Mouse (Mus musculus): Measurements from ENCODE around the gene Gramd2.
"Not testable (repeated sequence)": the region's sequence is repeated elsewhere in the genome, so short reads cannot be mapped to it uniquely, and the experiment has no call there.

The Gramd2 gene

DNA sequence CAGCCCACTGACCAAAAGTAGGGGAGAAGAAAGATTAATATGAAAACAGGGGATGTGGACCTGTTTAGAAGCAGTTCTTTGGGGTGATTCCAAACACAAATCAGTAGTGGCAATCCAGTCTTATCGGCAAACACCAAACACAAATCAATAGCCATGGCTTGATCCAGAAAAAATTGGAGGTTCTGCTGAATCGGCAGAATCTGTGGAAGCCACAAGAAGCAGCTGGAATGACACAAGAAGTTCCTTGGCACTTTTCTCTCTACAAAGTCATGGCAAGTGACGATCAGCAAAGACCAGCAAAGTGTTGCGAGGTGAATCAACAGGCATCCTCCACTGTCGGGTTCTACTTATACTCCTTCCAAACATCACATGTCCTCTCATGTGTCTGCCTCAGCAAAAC is 41.2 kb downstream of the Gramd2 start:
- no peak for DNase-seq (ENCODE audit: low spot score)

DNA sequence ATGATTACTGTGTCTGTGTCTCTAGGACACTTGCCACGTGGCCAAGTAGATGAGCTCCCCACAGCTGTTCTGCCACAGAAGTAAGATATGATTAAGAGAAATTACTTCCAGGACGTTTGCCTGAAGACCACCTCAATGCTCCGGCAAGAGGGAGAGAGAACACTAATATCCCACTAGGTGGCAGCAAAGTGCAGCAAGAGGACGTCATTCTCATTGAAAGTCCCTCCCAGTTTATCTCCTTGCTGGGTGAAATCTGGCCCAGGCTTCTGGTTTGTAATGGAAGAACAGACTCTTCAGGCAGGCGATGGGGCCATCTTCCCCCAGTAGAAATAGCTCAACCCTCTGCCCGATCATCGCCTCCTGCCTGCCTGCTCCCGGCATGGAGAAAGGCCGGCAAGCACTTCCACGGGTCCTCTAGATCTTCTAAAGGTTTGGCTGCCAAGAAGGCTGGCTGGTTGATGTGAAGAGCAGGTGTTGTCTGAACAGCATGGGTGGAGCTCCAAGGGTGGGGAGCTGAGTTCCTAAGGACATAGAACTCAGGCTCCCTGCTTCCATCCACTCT is 43.2 kb downstream of the Gramd2 start:
- peak; percentile 41 for DNase-seq (ENCODE audit: low spot score)

DNA sequence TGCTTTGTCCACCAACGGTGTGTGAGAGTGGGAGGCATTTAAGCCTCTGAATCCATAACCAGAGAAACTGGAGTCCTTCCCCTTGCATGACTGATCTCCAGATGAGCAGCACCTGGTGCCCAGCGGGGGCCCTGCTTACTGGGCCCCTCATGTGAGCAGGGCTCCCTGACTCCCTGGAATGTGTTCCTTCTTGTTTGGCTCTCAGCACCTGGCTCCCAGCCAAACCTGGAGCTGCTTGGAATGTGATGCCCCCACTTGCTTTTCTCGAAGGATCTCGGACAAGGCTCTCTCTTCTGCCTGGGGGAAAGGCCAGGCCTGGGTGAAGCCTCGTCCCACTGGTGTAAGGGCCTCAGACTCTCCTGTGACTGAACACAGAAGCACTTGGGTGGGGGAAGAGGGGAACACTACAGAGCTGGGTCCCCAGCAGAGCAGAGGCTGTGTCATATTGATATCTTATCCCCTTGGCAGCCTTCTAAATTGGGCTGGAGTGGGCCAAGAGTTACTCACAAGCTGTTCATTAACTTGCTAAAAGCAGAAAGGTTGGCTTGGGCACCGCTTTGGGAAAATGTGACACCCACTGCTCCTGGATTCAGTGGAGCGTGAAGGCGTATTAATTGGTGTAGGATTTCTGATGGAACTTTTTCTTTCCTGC is 44.0 kb downstream of the Gramd2 start:
- peak; percentile 33 for DNase-seq (ENCODE audit: low spot score)

DNA sequence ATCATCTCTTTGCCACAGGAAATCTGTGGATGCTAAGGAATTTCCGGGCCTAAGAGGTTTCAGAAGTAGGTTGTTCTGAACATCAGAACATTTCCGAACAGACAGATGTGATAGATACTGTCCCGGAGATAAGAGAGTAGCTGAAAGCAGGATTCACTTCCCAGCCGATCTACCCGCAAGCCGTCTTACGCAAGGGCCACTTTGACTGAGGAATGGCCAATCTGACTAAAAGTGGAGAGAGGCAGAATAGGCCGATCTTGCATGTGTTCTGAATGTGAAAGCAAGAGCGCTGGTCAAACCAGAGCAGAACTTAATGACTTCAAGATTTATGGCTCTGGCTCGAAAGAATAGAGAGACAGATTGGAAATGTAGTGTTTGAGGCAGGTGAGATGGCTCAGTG is 45.6 kb downstream of the Gramd2 start:
- DNase-seq (ENCODE audit: low spot score), result no peak

DNA sequence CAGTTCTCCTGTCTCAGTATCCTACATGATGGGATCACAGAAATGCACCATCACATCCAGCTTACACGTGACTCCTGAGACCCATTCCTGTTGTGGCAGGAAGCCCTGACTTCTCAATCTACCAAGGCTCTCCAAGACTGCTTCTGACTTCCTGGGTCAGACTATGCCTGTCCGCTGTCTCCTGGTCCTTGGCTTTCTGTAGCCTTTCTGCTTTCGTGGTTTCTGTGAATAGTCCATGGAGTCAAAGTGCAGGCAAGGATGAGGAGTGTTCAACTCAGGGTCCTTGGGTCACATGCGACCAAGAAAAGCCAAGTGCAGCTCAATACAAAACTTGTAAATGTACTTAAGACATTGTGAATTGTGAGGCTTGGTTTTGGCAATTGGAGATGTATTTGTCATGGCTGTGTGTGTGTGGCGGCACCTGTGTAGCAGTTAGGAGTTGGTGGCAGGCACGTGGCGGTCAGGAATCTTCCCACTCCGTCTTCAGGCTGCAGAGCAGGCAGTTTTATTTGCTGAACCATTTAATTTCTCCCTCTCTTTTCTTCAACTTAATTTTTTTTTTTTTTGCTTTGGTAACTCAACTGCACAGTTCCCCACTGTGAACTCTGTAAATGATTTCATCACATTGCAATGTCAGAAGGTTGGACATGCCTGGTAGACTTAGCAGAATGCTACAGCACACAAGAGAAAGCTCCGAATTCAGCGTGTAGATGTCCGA is 47.8 kb downstream of the Gramd2 start:
- no peak for DNase-seq (ENCODE audit: low spot score)

DNA sequence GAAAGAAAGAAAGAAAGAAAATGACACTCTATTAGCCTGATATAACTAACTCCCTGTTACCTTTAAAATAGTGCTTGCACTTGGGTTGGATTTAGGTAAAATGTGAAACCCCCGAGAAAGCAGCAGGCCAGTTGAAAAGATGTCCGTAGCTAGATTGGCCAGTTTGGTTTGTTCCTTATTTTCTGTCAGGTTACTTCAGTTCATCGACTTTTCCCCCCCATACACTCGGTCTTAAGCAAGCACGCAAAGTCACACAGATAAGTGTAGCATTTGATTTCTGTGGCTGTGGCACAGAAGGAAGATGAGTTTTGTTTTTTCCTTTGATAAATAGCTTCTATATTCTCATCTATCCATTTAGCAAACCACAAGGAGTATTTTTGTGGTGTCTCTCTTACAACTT is 51.2 kb downstream of the Gramd2 start:
- DNase-seq (ENCODE audit: low spot score), result no peak

DNA sequence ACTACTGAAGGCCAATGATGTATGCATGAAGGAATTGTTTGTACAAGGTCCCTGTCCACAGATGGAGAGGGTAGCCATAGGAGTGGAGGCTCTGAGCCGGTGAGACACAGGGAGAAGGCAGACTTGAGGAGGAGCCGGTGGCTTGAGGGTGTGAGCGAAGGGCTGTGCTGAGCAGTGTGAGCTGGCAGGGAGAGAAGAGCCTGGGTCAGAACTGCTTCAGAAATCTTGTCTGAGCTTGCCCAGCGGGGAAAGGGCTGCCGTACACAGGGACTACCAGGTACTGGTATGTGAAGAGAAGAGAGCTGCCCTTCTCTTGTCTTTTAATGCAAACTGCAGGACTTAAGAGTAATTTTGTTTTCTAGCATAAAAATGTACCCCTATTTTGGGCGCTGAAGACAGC is 53.1 kb downstream of the Gramd2 start:
- no peak for DNase-seq (ENCODE audit: low spot score)

DNA sequence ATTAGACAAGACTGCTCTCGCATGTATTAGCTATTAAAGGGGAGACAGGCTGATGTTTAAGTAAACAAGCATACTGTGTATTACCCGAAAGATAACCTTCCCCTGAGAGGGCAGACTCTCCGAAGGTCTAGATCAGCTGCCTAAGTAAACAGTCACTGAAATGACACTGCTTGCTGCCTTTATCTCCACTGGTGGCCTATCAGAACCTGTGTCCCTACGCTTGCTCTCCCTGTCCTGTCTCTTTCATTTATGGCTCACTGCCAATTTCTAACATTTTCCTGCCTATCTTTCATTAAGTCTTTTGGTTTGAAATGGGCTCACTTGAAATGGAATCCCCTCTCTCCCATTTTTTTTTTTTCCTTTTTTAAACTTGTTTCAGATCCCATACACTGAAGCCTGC is 55.5 kb downstream of the Gramd2 start:
- no peak for DNase-seq (ENCODE audit: low spot score)

DNA sequence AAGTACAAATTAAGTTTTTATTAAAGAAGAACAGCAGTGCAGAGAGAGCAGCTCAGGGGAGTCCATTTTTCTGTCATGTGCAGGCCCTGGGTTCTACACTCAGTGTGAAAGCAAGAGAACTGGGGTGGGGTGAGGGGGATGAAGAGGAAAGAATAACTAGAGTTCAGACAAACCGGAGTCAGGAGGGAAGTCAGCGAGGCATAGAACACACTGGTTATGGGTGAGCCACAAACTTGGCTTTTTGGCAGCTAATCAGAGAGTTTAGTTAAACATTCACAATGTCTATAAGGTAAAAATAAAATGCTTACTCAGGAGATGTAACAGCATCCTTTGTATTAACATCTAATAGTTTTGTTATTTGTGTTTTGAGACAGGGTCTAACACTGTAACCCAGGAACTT is 60.6 kb downstream of the Gramd2 start:
- no peak for DNase-seq (ENCODE audit: low spot score)

DNA sequence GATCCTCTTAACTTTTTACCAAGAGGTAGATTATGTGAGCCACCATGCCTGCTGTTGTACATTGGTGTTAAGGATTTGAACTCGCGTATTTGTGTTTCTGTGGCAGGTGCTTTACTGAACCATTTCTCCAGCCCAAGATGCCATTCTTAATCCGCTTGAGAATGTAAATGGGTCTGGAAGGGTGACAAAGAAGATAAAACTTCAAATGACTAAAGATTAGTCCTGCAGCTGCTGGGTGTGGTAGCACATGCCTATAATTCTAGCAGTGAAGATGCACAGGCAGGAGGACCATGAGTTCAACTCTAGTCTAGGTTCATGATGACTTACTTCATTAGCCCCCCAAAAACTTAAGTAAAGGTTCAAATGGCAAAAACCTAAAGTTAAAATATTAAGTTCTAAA is 64.0 kb downstream of the Gramd2 start:
- DNase-seq (ENCODE audit: low spot score), result no peak

DNA sequence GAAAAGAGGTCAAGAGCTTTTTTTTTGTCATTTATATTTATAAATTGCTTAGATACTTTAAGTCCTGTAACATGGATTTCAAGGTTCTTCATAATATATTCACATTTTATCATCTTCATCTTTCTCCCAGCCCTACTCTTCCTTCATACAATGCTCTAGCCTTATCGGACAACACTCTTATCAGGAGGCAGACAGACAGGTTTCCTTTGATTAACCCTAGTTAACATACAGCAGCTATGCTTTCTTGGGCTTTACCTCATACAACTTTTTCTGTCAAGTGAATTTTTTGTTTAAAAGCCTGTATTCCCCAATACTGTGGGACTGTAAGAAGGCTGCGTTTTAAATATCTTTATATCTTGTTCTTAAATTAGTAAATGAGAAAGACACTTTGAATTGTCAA is 68.4 kb downstream of the Gramd2 start:
- no peak for DNase-seq (ENCODE audit: low spot score)

DNA sequence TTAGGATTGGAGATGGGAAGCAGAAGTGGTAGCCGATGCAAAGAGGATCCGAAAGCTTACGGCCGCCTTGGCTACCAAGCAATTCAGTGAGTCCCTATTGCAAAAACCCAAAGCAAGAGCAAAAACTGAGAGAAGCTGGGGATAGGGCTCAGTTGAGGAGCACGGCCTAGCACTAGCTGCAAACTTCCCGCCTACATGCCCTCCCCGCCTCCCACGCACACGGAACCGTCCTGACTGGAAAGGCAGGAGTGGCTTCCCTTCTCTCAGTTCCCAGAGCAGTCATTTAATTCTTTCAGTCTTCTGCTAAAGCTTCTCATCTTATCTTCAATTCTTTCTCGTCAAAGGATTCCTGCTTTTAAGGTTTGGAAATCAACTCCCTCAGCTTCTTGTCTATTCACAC is 69.0 kb downstream of the Gramd2 start:
- DNase-seq (ENCODE audit: low spot score), result peak; percentile 48

DNA sequence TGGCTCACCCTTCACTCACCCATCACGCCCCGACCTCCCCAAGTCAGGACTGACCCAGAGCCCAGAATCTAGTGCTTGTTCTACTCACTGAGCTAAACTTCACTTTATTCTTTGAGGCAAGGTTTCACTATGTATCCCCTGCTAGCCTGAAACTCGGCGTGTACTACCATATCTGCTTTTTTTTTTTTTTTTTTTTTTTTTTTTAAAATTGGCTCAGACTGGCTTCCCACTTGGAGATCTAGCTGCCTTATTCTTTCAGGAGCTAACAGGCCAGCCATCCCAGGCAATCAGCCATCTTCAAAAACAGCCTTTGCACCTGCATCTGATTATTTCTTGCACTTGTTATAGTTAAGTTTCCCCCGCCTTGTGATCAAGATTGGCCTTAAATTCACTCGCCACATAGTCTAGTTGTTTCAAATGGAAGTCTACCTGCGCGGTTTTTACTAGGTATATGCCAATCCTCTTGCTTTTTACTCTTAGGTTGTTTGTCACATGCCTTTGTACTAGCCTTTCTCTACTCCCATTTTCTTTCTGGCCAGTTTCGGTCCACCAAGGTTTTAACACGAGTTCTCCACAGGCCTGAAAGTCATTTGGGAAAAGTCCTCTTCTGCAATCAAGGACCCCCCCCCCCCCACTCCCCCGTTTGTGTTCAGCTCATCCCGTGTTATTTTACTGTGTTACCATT is 69.8 kb downstream of the Gramd2 start:
- DNase-seq (ENCODE audit: low spot score), result no peak

DNA sequence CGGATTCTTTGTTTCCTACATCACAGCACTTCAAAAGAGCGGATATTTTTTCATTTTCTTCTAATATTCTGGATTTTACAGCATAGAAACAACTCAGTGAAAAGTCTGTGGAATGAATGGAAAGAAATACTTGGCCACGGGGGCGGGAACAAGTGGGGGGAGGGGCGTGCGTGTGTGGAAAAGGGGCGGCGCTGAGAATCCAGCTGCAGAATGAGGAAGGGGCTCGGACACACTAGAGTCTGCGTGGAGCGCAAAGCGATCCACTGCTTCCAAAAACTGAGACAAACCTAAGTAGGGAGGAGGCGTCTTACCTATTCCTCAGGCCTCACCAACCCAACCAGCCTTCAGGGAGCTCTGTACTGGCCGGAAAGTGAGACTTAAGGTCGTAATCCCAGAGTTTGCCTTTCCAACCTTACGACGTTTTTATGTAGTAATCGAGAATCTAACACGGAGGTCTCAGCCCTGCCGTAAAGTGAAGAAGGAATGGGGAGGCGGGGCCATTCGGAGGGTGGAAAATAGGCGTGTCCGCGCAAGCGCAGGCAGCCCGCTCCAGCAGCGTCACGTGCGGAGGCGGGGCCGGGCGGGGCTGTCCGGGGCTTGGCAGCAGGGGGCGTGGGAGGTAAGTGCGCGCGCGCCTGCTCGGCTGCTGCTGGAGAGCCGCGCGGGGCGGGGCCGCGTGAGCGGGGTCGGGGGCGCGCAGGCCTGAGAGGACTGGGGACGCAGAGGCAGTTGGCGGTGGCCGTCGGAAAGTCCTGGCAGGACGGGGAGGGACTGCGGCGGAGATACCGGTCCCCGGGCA is 70.5 kb downstream of the Gramd2 start, which contains the start of the genes Senp8 and Myo9a:
Gene Senp8 (minus strand): TSS at position 444 of the 799 bp plus-strand sequence.
Gene Myo9a (plus strand): TSS at position 630 of the 799 bp plus-strand sequence.
- DNase-seq (ENCODE audit: low spot score), result peak; percentile 100

DNA sequence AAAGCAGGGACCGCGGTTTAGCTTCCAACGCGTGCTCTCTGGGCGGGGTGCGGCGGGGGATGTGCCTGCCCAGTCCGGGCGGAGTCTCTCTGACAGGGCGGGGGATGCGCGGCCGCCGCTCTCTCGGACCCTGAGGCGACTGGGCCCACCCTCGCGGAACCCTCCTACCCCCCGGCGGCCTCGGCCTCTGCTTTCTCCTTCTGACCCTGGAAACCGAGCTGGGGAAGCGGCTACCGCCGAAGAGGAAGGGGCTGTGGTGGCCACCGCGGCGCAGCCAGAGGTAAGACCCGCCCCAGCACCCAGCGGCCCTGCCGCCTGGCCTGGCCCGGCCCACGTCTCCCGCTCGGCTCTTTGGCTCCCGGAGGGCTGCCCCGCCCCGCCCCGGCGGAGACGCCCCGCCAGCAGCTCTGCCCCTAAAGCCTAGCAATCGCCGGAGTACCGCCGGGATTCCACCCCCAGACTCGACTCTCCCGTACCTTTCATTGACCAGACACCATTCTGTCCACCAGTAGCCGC is 71.2 kb downstream of the Gramd2 start:
- peak; percentile 92 for DNase-seq (ENCODE audit: low spot score)

DNA sequence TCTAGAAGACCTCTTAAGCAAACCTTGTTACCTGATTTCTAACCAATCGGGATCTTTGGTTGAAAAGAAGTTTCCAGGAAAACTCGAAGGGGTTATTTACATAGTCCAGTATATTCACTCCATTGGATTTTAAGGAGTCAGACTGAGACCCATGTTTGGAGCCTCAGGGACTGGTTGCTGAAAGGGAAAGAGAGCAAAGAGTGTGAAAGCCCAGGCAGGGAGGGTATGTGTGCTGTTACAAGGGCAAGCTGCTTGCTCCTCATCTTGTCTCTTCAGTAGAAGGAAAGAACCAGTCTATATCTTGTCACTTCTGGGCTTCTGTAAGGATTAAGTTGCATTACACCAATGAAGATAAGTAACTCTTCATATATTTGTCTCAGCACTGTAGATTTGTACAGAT is 72.0 kb downstream of the Gramd2 start:
- DNase-seq (ENCODE audit: low spot score), result no peak

DNA sequence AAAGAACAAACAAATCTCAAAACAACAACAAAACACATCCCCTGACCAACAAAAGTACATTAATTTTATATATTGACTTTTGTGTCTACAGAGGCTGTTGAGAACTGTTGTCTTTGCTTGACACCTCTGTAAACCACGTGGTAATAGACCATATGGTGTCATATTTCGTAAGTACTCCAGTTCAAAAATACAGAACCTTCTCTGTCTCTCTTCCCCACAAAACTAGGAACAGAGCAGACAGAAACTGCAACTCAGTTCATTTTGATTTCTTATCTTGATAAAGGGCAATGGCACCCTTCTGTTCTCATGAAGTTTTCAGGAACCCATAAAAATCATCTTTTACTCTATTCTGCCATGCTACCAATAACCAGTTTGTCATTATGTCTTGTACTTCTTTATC is 75.3 kb downstream of the Gramd2 start:
- no peak for DNase-seq (ENCODE audit: low spot score)

DNA sequence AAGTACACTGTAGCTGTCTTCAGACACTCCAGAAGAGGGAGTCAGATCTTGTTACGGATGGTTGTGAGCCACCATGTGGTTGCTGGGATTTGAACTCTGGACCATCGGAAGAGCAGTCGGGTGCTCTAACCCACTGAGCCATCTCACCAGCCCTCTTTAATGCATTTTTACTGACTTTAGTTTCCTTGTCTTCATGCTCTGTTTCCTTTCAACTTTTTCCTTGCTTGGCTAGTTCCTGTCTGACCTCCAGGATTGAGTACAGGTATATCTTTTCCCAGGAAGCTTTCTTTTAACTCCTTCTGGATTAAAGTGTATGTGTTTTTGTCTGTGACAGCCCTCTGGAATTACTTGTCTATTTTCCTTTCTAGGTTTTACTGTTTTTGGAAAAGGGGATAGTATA is 77.1 kb downstream of the Gramd2 start:
- not testable (repeated sequence) for DNase-seq (ENCODE audit: low spot score)

DNA sequence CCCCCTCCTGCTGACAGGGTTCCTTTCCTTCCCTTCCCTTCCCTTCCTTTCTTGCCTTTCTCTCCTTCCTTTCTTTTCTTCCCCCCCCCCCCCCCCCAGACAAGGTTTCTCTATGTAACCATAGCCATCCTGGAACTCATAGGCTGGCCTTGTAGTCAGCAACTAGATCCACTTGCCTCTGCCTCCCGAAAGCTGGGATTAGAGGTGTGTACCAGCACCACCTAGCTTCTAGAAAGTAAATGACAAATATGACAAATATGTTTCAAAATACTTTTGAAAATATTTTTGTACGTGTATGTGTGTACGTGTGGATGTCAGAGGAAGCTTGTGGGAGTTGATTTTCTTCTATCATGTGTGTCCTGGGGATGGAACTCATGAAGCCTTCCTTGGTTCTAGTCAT is 80.6 kb downstream of the Gramd2 start:
- DNase-seq (ENCODE audit: low spot score), result no peak

DNA sequence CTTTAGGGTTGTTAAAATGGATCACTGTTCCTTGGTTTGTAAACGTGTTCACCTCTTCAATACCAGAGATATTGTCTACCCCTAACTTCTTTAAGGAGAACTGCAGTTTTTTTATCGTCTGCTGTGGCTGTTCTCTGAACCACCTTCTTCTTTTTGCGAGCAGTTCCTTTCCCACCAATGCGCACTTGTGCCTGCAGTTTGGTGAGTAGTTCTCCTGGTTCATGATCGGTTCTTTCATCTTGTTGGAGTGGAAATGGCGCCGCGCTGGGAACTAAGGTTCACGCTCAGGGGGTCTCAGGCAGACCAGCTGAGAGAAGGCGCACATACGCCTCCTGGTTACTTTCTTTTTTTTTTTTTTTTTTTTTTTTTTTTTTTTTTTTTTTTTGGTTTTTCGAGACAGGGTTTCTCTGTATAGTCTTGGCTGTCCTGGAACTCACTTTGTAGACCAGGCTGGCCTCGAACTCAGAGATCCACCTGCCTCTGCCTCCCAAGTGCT is 87.1 kb downstream of the Gramd2 start:
- not testable (repeated sequence) for DNase-seq (ENCODE audit: low spot score)
